Mouse (Mus musculus) kidney, adult 2 months (tissue): ENCODE data around the gene Spock1. TPM values are rescaled to one million over a fixed set of nuclear protein-coding genes. Genes with fewer than 3 reads are reported as not detected.

Source experiments
- DNase-seq: peaks from one replicate; pipeline ENCODE4 v3.0.0; 2021
- H3K27ac ChIP-seq: fragments of 200-500 bp; 2 replicates; pipeline ENCODE4 v1.5.1; 2012; ENCODE audit warnings: low read depth, low read length, control low read depth, inconsistent platforms; ENCODE audit not compliant: insufficient read depth
- H3K27me3 ChIP-seq: fragments of 200-500 bp; replicated peaks from 2 replicates; pipeline ENCODE4 v1.6.1; 2012; ENCODE audit warnings: mild to moderate bottlenecking, moderate library complexity, low read length, inconsistent platforms; ENCODE audit not compliant: control insufficient read depth, insufficient read depth
- H3K36me3 ChIP-seq: fragments of 200-500 bp; 2 replicates; pipeline ENCODE4 v1.6.1; 2012; ENCODE audit warnings: mild to moderate bottlenecking, moderate library complexity, low read length, inconsistent platforms; ENCODE audit not compliant: control insufficient read depth, insufficient read depth
- H3K4me1 ChIP-seq: fragments of 200-500 bp; 2 replicates; pipeline ENCODE4 v1.6.1; 2011; ENCODE audit warnings: low read length; ENCODE audit not compliant: control insufficient read depth, insufficient read depth
- H3K4me3 ChIP-seq: fragments of 200-500 bp; 2 replicates; pipeline ENCODE4 v1.5.1; 2011; ENCODE audit warnings: mild to moderate bottlenecking, low read depth, low read length, control low read depth; ENCODE audit not compliant: insufficient read depth
- CTCF ChIP-seq: fragments of 200-500 bp; conservative IDR thresholded peaks from 2 replicates; pipeline ENCODE4 v1.5.1; 2011; ENCODE audit warnings: low read depth, mild to moderate bottlenecking, control low read depth, low read length, moderate library complexity, mixed read lengths; ENCODE audit not compliant: insufficient read depth, insufficient read length
- POLR2A ChIP-seq: fragments of 200-500 bp; IDR thresholded peaks from one replicate; pipeline ENCODE4 v1.6.1; 2011; ENCODE audit warnings: low read depth, low read length, control low read depth
- WGBS: fragments of 180-500 bp; shearing (Covaris S2); methylation state at CpG from one replicate; pipeline ENCODE4 v1.1.7; 2018; 5-methylcytosine and 5-hydroxymethylcytosine counted together
- polyA plus RNA-seq: library from polyadenylated mRNA; depleted of rRNA; stranded (reverse); fragments of >200 nt; gene quantifications from 2 replicates; pipeline ENCODE4 v1.2.3, GENCODE M21; 2012

Gene Spock1
- polyA plus RNA-seq, 1 experiment, result 0.19 TPM

DNA sequence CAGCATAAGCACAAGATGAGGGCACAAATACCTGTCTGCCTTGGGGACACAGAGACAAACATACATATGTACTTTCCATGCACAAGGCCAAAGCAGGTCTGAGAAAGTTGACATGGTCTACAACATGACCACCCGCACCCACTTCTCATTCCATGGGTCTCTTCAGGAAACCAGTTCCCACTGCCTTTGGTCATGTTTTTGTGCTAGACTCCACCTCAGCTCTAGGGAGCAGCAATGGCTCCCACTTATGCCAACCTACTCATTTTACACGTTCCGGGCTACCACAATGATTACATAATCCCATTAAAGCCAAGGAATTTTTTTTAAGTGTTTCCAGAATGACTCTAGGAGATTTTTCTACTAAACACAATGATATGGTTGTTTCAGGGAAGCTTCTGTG, 147.5 kb downstream of the Spock1 start:
- Histone ChIP-seq H3K36me3 (no peaks in the 10 kb centered on the region), H3K27ac (no peak overlapping the region), H3K4me1 (no peaks in the 10 kb centered on the region), H3K27me3 (no peaks in the 10 kb centered on the region), H3K4me3 (no peak overlapping the region)
- DNase-seq, result no peak
- TF ChIP-seq POLR2A (no peak), CTCF (no peak)
- 94% methylated on average over 3 of the region's 3 CpGs for WGBS

DNA sequence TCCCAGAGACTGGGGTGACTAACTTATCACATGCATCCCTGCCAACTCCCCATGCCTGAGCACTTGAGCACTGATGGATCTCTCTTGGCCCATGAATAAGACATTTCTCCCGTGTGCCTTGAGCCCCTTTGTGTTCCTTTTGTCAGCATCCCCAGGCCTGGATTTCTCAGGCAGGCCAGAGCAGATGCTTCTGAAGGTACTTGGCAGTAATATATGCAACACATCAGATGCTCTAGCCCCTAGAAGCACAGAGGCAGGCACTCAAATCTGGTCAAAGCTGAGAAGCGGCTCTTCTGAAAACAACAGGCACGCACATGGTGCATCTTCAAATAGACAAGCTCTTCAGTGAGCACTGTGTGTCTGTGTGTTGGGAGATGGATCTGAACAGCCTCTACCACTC, 151.8 kb downstream of the Spock1 start:
- DNase-seq, result no peak
- WGBS, result 88% methylated on average over 3 of the region's 3 CpGs
- Histone ChIP-seq H3K4me1 (no peaks in the 10 kb centered on the region), H3K27me3 (no peaks in the 10 kb centered on the region), H3K4me3 (no peak overlapping the region), H3K27ac (no peak overlapping the region), H3K36me3 (no peaks in the 10 kb centered on the region)
- no peak for TF ChIP-seq POLR2A
- no peak for TF ChIP-seq CTCF

- no peak for DNase-seq
- WGBS, result 53% methylated on average over 7 of the region's 7 CpGs
- TF ChIP-seq CTCF (no peak), POLR2A (no peak)
- no peak overlapping the region for H3K4me3 ChIP-seq
- no peaks in the 10 kb centered on the region for H3K27me3 ChIP-seq
- no peaks in the 10 kb centered on the region for H3K4me1 ChIP-seq
- H3K36me3 ChIP-seq, result no peaks in the 10 kb centered on the region
- no peak overlapping the region for H3K27ac ChIP-seq
Observed at GRCm38 (mm10) chr13:57750831-57751230, 157.3 kb downstream of the Spock1 start.

- no peaks in the 10 kb centered on the region for H3K4me1 ChIP-seq
- no peak overlapping the region for H3K27ac ChIP-seq
- 80% methylated on average over 3 of the region's 3 CpGs for WGBS
- no peak for DNase-seq
- TF ChIP-seq POLR2A, result no peak
- no peak for TF ChIP-seq CTCF
- no peaks in the 10 kb centered on the region for H3K27me3 ChIP-seq
- no peak overlapping the region for H3K4me3 ChIP-seq
- H3K36me3 ChIP-seq, result no peaks in the 10 kb centered on the region
Observed at GRCm38 (mm10) chr13:57744667-57745066, 163.5 kb downstream of the Spock1 start.

GRCm38 (mm10) chr13:57741186-57741585, 166.9 kb downstream of the Spock1 start:
- Histone ChIP-seq H3K4me3 (no peak overlapping the region), H3K27ac (no peak overlapping the region), H3K36me3 (no peaks in the 10 kb centered on the region), H3K27me3 (no peaks in the 10 kb centered on the region), H3K4me1 (no peaks in the 10 kb centered on the region)
- WGBS, result 79% methylated on average over 6 of the region's 6 CpGs
- TF ChIP-seq CTCF (no peak), POLR2A (no peak)
- DNase-seq, result no peak

- Histone ChIP-seq H3K27ac (no peak overlapping the region), H3K27me3 (no peaks in the 10 kb centered on the region), H3K4me1 (no peaks in the 10 kb centered on the region), H3K36me3 (no peaks in the 10 kb centered on the region), H3K4me3 (no peak overlapping the region)
- no peak for DNase-seq
- WGBS, result 62% methylated on average over 5 of the region's 5 CpGs
- TF ChIP-seq CTCF (no peak), POLR2A (no peak)
Observed at GRCm38 (mm10) chr13:57740473-57740872, 167.7 kb downstream of the Spock1 start.

DNA sequence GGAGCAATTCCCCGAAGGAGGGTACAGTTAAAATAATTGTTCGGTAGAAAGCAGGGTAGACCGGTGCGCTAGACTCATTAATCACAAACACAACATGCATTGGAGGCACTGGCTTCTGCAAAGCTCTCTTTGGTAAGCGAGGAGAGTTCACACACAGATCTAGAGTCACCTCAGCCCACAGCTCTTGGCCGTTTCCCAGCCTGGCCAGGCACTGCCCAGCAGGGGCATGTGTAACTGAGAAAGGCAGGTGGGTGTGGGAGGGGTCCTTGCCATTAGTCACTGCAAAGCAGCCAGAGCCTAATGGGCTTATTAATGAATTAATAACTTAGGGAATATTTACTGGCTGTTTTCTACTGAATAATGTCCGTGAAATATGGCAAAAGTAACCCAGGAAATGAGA, 172.1 kb downstream of the Spock1 start:
- no peak for TF ChIP-seq POLR2A
- no peak for TF ChIP-seq CTCF
- no peak for DNase-seq
- Histone ChIP-seq H3K27me3 (no peaks in the 10 kb centered on the region), H3K4me1 (no peaks in the 10 kb centered on the region), H3K27ac (no peak overlapping the region), H3K4me3 (no peak overlapping the region), H3K36me3 (no peaks in the 10 kb centered on the region)
- WGBS, result 39% methylated on average over 7 of the region's 7 CpGs

GRCm38 (mm10) chr13:57734549-57734948, 173.6 kb downstream of the Spock1 start:
- Histone ChIP-seq H3K27me3 (no peaks in the 10 kb centered on the region), H3K27ac (no peak overlapping the region), H3K4me3 (no peak overlapping the region), H3K36me3 (no peaks in the 10 kb centered on the region), H3K4me1 (no peaks in the 10 kb centered on the region)
- TF ChIP-seq CTCF (no peak), POLR2A (no peak)
- no peak for DNase-seq
- 91% methylated on average over 4 of the region's 4 CpGs for WGBS
